Mouse (Mus musculus): ENCODE measurements around the gene 1110032F04Rik. TPM values are rescaled to one million over a fixed set of nuclear protein-coding genes. Genes with fewer than 3 reads are reported as not detected.
"Not testable (repeated sequence)": the region's sequence is repeated elsewhere in the genome, so short reads cannot be mapped to it uniquely, and the experiment has no call there.

The 1110032F04Rik gene
- polyA plus RNA-seq, 1 experiment from 2014 or later: 5.3 TPM

- Histone ChIP-seq H3K4me2 (no peak overlapping the region), H3K27me3 (replicated peaks) (no peaks in the 10 kb centered on the region), H3K9me3 (replicated peaks) (no peaks in the 10 kb centered on the region), H3K4me3 (replicated peaks) (no peak overlapping the region), H3K36me3 (no peaks in the 10 kb centered on the region), H3K9ac (replicated peaks) (no peak overlapping the region), H3K27ac (replicated peaks) (no peak overlapping the region), H3K4me1 (no peaks in the 10 kb centered on the region)
- 92% methylated on average over 1 of the region's 1 CpGs for WGBS
- ATAC-seq (ENCODE audit: low FRiP score): no peak
These were observed 17.0 kb upstream of the 1110032F04Rik start for GRCm38 (mm10) chr3:68852414-68852813.

- WGBS: 0% methylated on average over 96 of the region's 96 CpGs
- Histone ChIP-seq H3K36me3 (no peaks in the 10 kb centered on the region), H3K27me3 (replicated peaks) (no peaks in the 10 kb centered on the region), H3K4me2 (peak overlapping the region; percentile 90), H3K9ac (replicated peaks) (peak overlapping the region; percentile 71), H3K9me3 (replicated peaks) (no peaks in the 10 kb centered on the region), H3K27ac (replicated peaks) (peak overlapping the region; percentile 77), H3K4me3 (replicated peaks) (peak overlapping the region; percentile 75), H3K4me1 (peaks cover 19% of the 10 kb centered on the region)
- peak; percentile 91 for ATAC-seq (ENCODE audit: low FRiP score)
These were observed 543 bp downstream of the 1110032F04Rik start for GRCm38 (mm10) chr3:68869691-68870567.

- Histone ChIP-seq H3K27me3 (replicated peaks) (no peaks in the 10 kb centered on the region), H3K27ac (replicated peaks) (0 out of 2 replicates have a peak overlapping the region, but pooled peaks have one; percentile 24), H3K4me1 (peaks cover 19% of the 10 kb centered on the region), H3K9ac (replicated peaks) (peak overlapping the region; percentile 71), H3K36me3 (no peaks in the 10 kb centered on the region), H3K9me3 (replicated peaks) (no peaks in the 10 kb centered on the region), H3K4me3 (replicated peaks) (peak overlapping the region; percentile 75), H3K4me2 (peak overlapping the region; percentile 90)
- 3% methylated on average over 15 of the region's 15 CpGs for WGBS
- no peak; the same call in 1 of the 2 replicates for ATAC-seq (ENCODE audit: low FRiP score)
These were observed 1.2 kb downstream of the 1110032F04Rik start for GRCm38 (mm10) chr3:68870568-68870950.

GRCm38 (mm10) chr3:68874079-68874478, 4.7 kb downstream of the 1110032F04Rik start:
- H3K4me2 ChIP-seq: no peak overlapping the region
- 96% methylated on average over 2 of the region's 2 CpGs for WGBS
- no peak overlapping the region for H3K27ac ChIP-seq (replicated peaks)
- no peaks in the 10 kb centered on the region for H3K9me3 ChIP-seq (replicated peaks)
- no peak for ATAC-seq (ENCODE audit: low FRiP score)
- H3K9ac ChIP-seq (replicated peaks): no peak overlapping the region
- peaks cover 12% of the 10 kb centered on the region for H3K4me1 ChIP-seq
- no peak overlapping the region for H3K4me3 ChIP-seq (replicated peaks)
- no peaks in the 10 kb centered on the region for H3K27me3 ChIP-seq (replicated peaks)
- no peaks in the 10 kb centered on the region for H3K36me3 ChIP-seq

- H3K4me2 ChIP-seq: no peak overlapping the region
- no peak for ATAC-seq (ENCODE audit: low FRiP score)
- 80% methylated on average over 5 of the region's 5 CpGs for WGBS
These were observed 17.5 kb downstream of the 1110032F04Rik start for GRCm38 (mm10) chr3:68886845-68887244.

GRCm38 (mm10) chr3:68895426-68895825, 26.0 kb downstream of the 1110032F04Rik start:
- peaks cover 4% of the 10 kb centered on the region; the same call in 1 of the 2 replicates for H3K36me3 ChIP-seq
- WGBS: 64% methylated on average over 4 of the region's 4 CpGs

More at GRCm38 (mm10) chr3:68886845-68887244, 17.5 kb downstream of the 1110032F04Rik start:
- H3K36me3 ChIP-seq: no peaks in the 10 kb centered on the region
- no peaks in the 10 kb centered on the region for H3K9me3 ChIP-seq (replicated peaks)
- no peaks in the 10 kb centered on the region for H3K27me3 ChIP-seq (replicated peaks)
- H3K9ac ChIP-seq (replicated peaks): no peak overlapping the region
- H3K4me3 ChIP-seq (replicated peaks): no peak overlapping the region
- H3K4me1 ChIP-seq: no peaks in the 10 kb centered on the region
- H3K27ac ChIP-seq (replicated peaks): no peak overlapping the region

GRCm38 (mm10) chr3:68897154-68897553, 27.8 kb downstream of the 1110032F04Rik start:
- no peak overlapping the region for H3K4me3 ChIP-seq (replicated peaks)
- no peaks in the 10 kb centered on the region for H3K4me1 ChIP-seq
- no peak overlapping the region for H3K27ac ChIP-seq (replicated peaks)
- H3K27me3 ChIP-seq (replicated peaks): no peaks in the 10 kb centered on the region
- H3K36me3 ChIP-seq: peaks cover 4% of the 10 kb centered on the region; the same call in 1 of the 2 replicates
- 94% methylated on average over 5 of the region's 5 CpGs for WGBS
- H3K9me3 ChIP-seq (replicated peaks): no peaks in the 10 kb centered on the region
- H3K9ac ChIP-seq (replicated peaks): no peak overlapping the region
- H3K4me2 ChIP-seq: no peak overlapping the region
- ATAC-seq (ENCODE audit: low FRiP score): no peak

More at GRCm38 (mm10) chr3:68895426-68895825, 26.0 kb downstream of the 1110032F04Rik start:
- no peak for ATAC-seq (ENCODE audit: low FRiP score)
- Histone ChIP-seq H3K27ac (replicated peaks) (no peak overlapping the region), H3K4me2 (no peak overlapping the region), H3K4me1 (no peaks in the 10 kb centered on the region), H3K27me3 (replicated peaks) (no peaks in the 10 kb centered on the region), H3K9me3 (replicated peaks) (no peaks in the 10 kb centered on the region), H3K9ac (replicated peaks) (no peak overlapping the region), H3K4me3 (replicated peaks) (no peak overlapping the region)

- not testable (repeated sequence) for H3K9me3 ChIP-seq (replicated peaks)
These were observed 33.2 kb downstream of the 1110032F04Rik start for GRCm38 (mm10) chr3:68902636-68903035.

GRCm38 (mm10) chr3:68904902-68905778, 35.8 kb downstream of the 1110032F04Rik start:
- H3K9me3 ChIP-seq (replicated peaks): no peaks in the 10 kb centered on the region
- H3K36me3 ChIP-seq: no peaks in the 10 kb centered on the region
- H3K4me3 ChIP-seq (replicated peaks): no peak overlapping the region
- no peak overlapping the region for H3K9ac ChIP-seq (replicated peaks)
- no peak for ATAC-seq (ENCODE audit: low FRiP score)
- no peaks in the 10 kb centered on the region for H3K4me1 ChIP-seq
- H3K27me3 ChIP-seq (replicated peaks): no peaks in the 10 kb centered on the region
- H3K4me2 ChIP-seq: no peak overlapping the region
- 75% methylated on average over 2 of the region's 2 CpGs for WGBS
- H3K27ac ChIP-seq (replicated peaks): no peak overlapping the region

More at GRCm38 (mm10) chr3:68902636-68903035, 33.2 kb downstream of the 1110032F04Rik start:
- H3K4me2 ChIP-seq; H3K36me3 ChIP-seq; H3K27ac ChIP-seq (replicated peaks); H3K4me3 ChIP-seq (replicated peaks); H3K9ac ChIP-seq (replicated peaks); ATAC-seq (ENCODE audit: low FRiP score); H3K27me3 ChIP-seq (replicated peaks); H3K4me1 ChIP-seq: not testable (repeated sequence)
- 95% methylated on average over 20 of the region's 20 CpGs for WGBS

GRCm38 (mm10) chr3:68907509-68907908, 38.1 kb downstream of the 1110032F04Rik start:
- no peaks in the 10 kb centered on the region for H3K27me3 ChIP-seq (replicated peaks)
- H3K4me1 ChIP-seq: no peaks in the 10 kb centered on the region
- H3K9ac ChIP-seq (replicated peaks): no peak overlapping the region
- 95% methylated on average over 4 of the region's 4 CpGs for WGBS
- no peak overlapping the region for H3K4me3 ChIP-seq (replicated peaks)
- no peaks in the 10 kb centered on the region for H3K9me3 ChIP-seq (replicated peaks)
- no peaks in the 10 kb centered on the region for H3K36me3 ChIP-seq
- ATAC-seq (ENCODE audit: low FRiP score): no peak
- H3K27ac ChIP-seq (replicated peaks): no peak overlapping the region
- no peak overlapping the region for H3K4me2 ChIP-seq

Measured in neural tube, embryonic 15.5 days (tissue).